Mouse (Mus musculus) MEL (cell line): ENCODE measurements around the gene Map7d3. TPM values are rescaled to one million over a fixed set of nuclear protein-coding genes. Genes with fewer than 3 reads are reported as not detected.
A peak's percentile ranks its signal among the peaks of the same experiment; 100 is the strongest.

ENCODE experiments used
- DNase-seq: peaks from one replicate; pipeline ENCODE4 v3.0.0; 2011; ENCODE audit warnings: low read depth, low spot score
- H3K27ac ChIP-seq: 2 replicates; pipeline ENCODE4 v1.5.1; 2012; ENCODE audit warnings: low read depth, mild to moderate bottlenecking, control low read depth, low read length, moderate library complexity; ENCODE audit not compliant: control insufficient read depth
- H3K27me3 ChIP-seq, 2 experiments: fragments of 150-350 bp in 1 of 2; sonication (generic) in 1 of 2; 2 replicates each; pipeline ENCODE4 v1.6.1; 2012; ENCODE audit warnings: low read length in 2 of 2, mild to moderate bottlenecking in 2 of 2, improper control_type of control experiment in 1 of 2, moderate library complexity in 1 of 2; ENCODE audit not compliant: insufficient read depth in 2 of 2, control insufficient read depth in 1 of 2
- H3K36me3 ChIP-seq, 2 experiments: 2 replicates each; pipeline ENCODE4 v1.6.1; 2012 to 2014; ENCODE audit warnings: low read length in 2 of 2, improper control_type of control experiment in 1 of 2, inconsistent platforms in 1 of 2, mild to moderate bottlenecking in 1 of 2; ENCODE audit not compliant: insufficient read depth in 2 of 2, control insufficient read depth in 1 of 2
- H3K4me1 ChIP-seq, 2 experiments: fragments of 150-350 bp in 1 of 2; sonication (generic) in 1 of 2; 2 replicates each; pipeline ENCODE4 v1.6.1; 2012; ENCODE audit warnings: low read length in 2 of 2, improper control_type of control experiment in 1 of 2, mild to moderate bottlenecking in 1 of 2; ENCODE audit not compliant: insufficient read depth in 2 of 2, control insufficient read depth in 1 of 2
- H3K4me3 ChIP-seq, 2 experiments: fragments of 150-350 bp in 1 of 2; sonication (generic) in 1 of 2; 2 replicates each; pipeline ENCODE4 v1.5.1; 2012; ENCODE audit warnings: low read depth in 2 of 2, low read length in 2 of 2, mild to moderate bottlenecking in 2 of 2, moderate library complexity in 2 of 2, control low read depth in 1 of 2, improper control_type of control experiment in 1 of 2; ENCODE audit not compliant: control insufficient read depth in 1 of 2, insufficient read depth in 1 of 2
- H3K79me2 ChIP-seq: 2 replicates; pipeline ENCODE4 v1.6.1; 2012; ENCODE audit warnings: mild to moderate bottlenecking, low read length, moderate library complexity; ENCODE audit not compliant: control insufficient read depth, poor library complexity, insufficient read depth
- H3K9ac ChIP-seq: 2 replicates; pipeline ENCODE4 v1.6.1; 2012; ENCODE audit warnings: low read depth, mild to moderate bottlenecking, control low read depth, low read length, moderate library complexity; ENCODE audit not compliant: control insufficient read depth, poor library complexity, severe bottlenecking
- H3K9me3 ChIP-seq: fragments of 150-350 bp; sonication (generic); replicated peaks from 2 replicates; pipeline ENCODE4 v1.6.1; 2012; ENCODE audit warnings: mild to moderate bottlenecking, low read length, improper control_type of control experiment, moderate library complexity; ENCODE audit not compliant: insufficient read depth
- BHLHE40 ChIP-seq: IDR thresholded peaks from 2 replicates; pipeline ENCODE4 v1.6.1; 2012; ENCODE audit warnings: low read depth, mild to moderate bottlenecking, inconsistent platforms, low read length, improper control_type of control experiment, borderline replicate concordance
- CHD1 ChIP-seq: IDR thresholded peaks from 2 replicates; pipeline ENCODE4 v1.6.1; 2012; ENCODE audit warnings: low read depth, mild to moderate bottlenecking, inconsistent platforms, low read length, improper control_type of control experiment
- CTCF ChIP-seq, 3 experiments: IDR thresholded peaks in 2 of 3; conservative IDR thresholded peaks in 1 of 3; 2 replicates each; pipeline ENCODE4 v1.5.1; 2011 to 2012; ENCODE audit warnings: low read length in 3 of 3, low read depth in 2 of 3, mild to moderate bottlenecking in 2 of 3, improper control_type of control experiment in 1 of 3, inconsistent platforms in 1 of 3, mixed read lengths in 1 of 3, moderate library complexity in 1 of 3; ENCODE audit not compliant: control insufficient read depth in 1 of 3, insufficient read depth in 1 of 3, poor library complexity in 1 of 3, severe bottlenecking in 1 of 3
- ELF1 ChIP-seq: IDR thresholded peaks from 2 replicates; pipeline ENCODE4 v1.6.1; 2014; ENCODE audit warnings: low read depth, mild to moderate bottlenecking, inconsistent platforms, low read length, improper control_type of control experiment, moderate library complexity
- HCFC1 ChIP-seq: IDR thresholded peaks from 2 replicates; pipeline ENCODE4 v1.6.1; 2012; ENCODE audit warnings: low read depth, mild to moderate bottlenecking, inconsistent platforms, low read length, improper control_type of control experiment, moderate library complexity
- JUND ChIP-seq: IDR thresholded peaks from 2 replicates; pipeline ENCODE4 v1.6.1; 2011; ENCODE audit warnings: low read depth, mild to moderate bottlenecking, improper control_type of control experiment, low read length
- MAFK ChIP-seq: IDR thresholded peaks from 2 replicates; pipeline ENCODE4 v1.6.1; 2011; ENCODE audit warnings: low read depth, mild to moderate bottlenecking, low read length, improper control_type of control experiment, borderline replicate concordance
- MAX ChIP-seq: IDR thresholded peaks from 2 replicates; pipeline ENCODE4 v1.6.1; 2011; ENCODE audit warnings: low read length, improper control_type of control experiment
- MXI1 ChIP-seq: IDR thresholded peaks from 2 replicates; pipeline ENCODE4 v1.6.1; 2011; ENCODE audit warnings: mild to moderate bottlenecking, low read depth, low read length, improper control_type of control experiment
- MYB ChIP-seq: IDR thresholded peaks from 2 replicates; pipeline ENCODE4 v1.6.1; 2011; ENCODE audit warnings: mild to moderate bottlenecking, low read depth, low read length, improper control_type of control experiment
- NELFE ChIP-seq: IDR thresholded peaks from 2 replicates; pipeline ENCODE4 v1.6.1; 2011; ENCODE audit warnings: low read depth, low read length, improper control_type of control experiment
- NRF1 ChIP-seq: IDR thresholded peaks from 2 replicates; pipeline ENCODE4 v1.6.1; 2014; ENCODE audit warnings: low read depth, mild to moderate bottlenecking, inconsistent platforms, low read length, improper control_type of control experiment, moderate library complexity; ENCODE audit not compliant: poor library complexity, insufficient read depth, severe bottlenecking
- RAD21 ChIP-seq: IDR thresholded peaks from 2 replicates; pipeline ENCODE4 v1.6.1; 2011; ENCODE audit warnings: mild to moderate bottlenecking, low read depth, low read length, improper control_type of control experiment
- RCOR1 ChIP-seq: IDR thresholded peaks from 2 replicates; pipeline ENCODE4 v1.6.1; 2012; ENCODE audit warnings: low read depth, mild to moderate bottlenecking, inconsistent platforms, low read length, improper control_type of control experiment
- SIN3A ChIP-seq: IDR thresholded peaks from 2 replicates; pipeline ENCODE4 v1.6.1; 2012; ENCODE audit warnings: low read length, improper control_type of control experiment, inconsistent platforms
- SMC3 ChIP-seq: IDR thresholded peaks from 2 replicates; pipeline ENCODE4 v1.6.1; 2011; ENCODE audit warnings: low read depth, low read length, improper control_type of control experiment
- TAL1 ChIP-seq: IDR thresholded peaks from 2 replicates; pipeline ENCODE4 v1.6.1; 2012; ENCODE audit warnings: mild to moderate bottlenecking, inconsistent platforms, low read length, moderate library complexity, mixed read lengths
- TBP ChIP-seq: IDR thresholded peaks from 2 replicates; pipeline ENCODE4 v1.8.0; 2011; ENCODE audit warnings: low read depth, low read length, improper control_type of control experiment
- TCF12 ChIP-seq: IDR thresholded peaks from 2 replicates; pipeline ENCODE4 v1.6.1; 2014; ENCODE audit warnings: low read depth, mild to moderate bottlenecking, inconsistent platforms, low read length, improper control_type of control experiment, moderate library complexity
- UBTF ChIP-seq: IDR thresholded peaks from 2 replicates; pipeline ENCODE4 v1.6.1; 2012; ENCODE audit warnings: low read depth, mild to moderate bottlenecking, inconsistent platforms, low read length, improper control_type of control experiment, moderate library complexity, borderline replicate concordance; ENCODE audit not compliant: insufficient read depth
- USF1 ChIP-seq: IDR thresholded peaks from 2 replicates; pipeline ENCODE4 v1.6.1; 2014; ENCODE audit warnings: low read depth, mild to moderate bottlenecking, inconsistent platforms, low read length, improper control_type of control experiment, moderate library complexity
- USF2 ChIP-seq, 2 experiments: IDR thresholded peaks; 2 replicates each; pipeline ENCODE4 v1.6.1; 2011 to 2012; ENCODE audit warnings: improper control_type of control experiment in 2 of 2, low read length in 2 of 2, borderline replicate concordance in 1 of 2, inconsistent platforms in 1 of 2, low read depth in 1 of 2, mild to moderate bottlenecking in 1 of 2; ENCODE audit not compliant: insufficient read depth in 1 of 2
- ZC3H11A ChIP-seq: IDR thresholded peaks from 2 replicates; pipeline ENCODE4 v1.6.1; 2012; ENCODE audit warnings: low read depth, mild to moderate bottlenecking, inconsistent platforms, low read length, improper control_type of control experiment
- ZMIZ1 ChIP-seq: IDR thresholded peaks from 2 replicates; pipeline ENCODE4 v1.6.1; 2012; ENCODE audit warnings: low read depth, mild to moderate bottlenecking, inconsistent platforms, low read length, improper control_type of control experiment, moderate library complexity
- ZNF384 ChIP-seq: IDR thresholded peaks from 2 replicates; pipeline ENCODE4 v1.6.1; 2012; ENCODE audit warnings: low read depth, mild to moderate bottlenecking, inconsistent platforms, low read length, improper control_type of control experiment
- polyA plus RNA-seq, 2 experiments: library from polyadenylated mRNA; stranded (reverse) in 1 of 2; unstranded in 1 of 2; fragments of >175 nt in 1 of 2; fragments of >200 nt in 1 of 2; gene quantifications; 2 replicates each; pipeline versions ENCODE4 v1.2.1 to v1.2.4; 2012; ENCODE audit warnings: low replicate concordance in 2 of 2, low read depth in 1 of 2; ENCODE audit not compliant: insufficient read length in 2 of 2, insufficient read depth in 1 of 2, missing spikeins in 1 of 2
- total RNA-seq: library from RNA; depleted of rRNA; stranded (reverse); fragments of 300-350 nt; gene quantifications from 2 replicates; pipeline ENCODE4 v1.2.3, GENCODE M21; 2012

The Map7d3 gene
- total and polyA plus RNA-seq, 3 experiments: not detected

DNA sequence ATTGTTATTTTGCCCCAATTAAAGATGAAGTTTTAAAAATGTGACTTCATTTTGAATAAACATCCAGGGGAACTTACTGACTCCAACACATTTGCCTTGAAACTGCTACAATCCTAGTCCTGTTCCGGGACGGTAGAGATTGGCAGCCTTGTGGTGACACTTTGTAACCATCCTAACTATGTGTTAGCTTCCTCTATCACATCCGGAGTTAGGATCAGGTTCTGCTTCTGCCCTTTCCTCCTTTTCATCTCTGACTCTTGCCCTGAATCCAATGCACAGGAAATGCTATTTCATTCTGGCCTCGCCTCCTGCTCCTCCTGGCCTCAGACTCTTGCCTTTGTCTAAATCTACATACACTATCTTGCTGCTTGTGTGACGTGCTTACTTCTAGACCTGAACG lies 5.4 kb upstream of the Map7d3 start:
- Histone ChIP-seq H3K36me3 (no peaks in the 10 kb centered on the region), H3K27ac (no peak overlapping the region), H3K27me3 (no peaks in the 10 kb centered on the region), H3K4me3 (no peak overlapping the region), H3K4me1 (no peaks in the 10 kb centered on the region), H3K9me3 (no peaks in the 10 kb centered on the region), H3K9ac (no peak overlapping the region), H3K79me2 (no peaks in the 10 kb centered on the region)
- TF ChIP-seq USF1 (no peak), ZNF384 (no peak), UBTF (no peak), SMC3 (no peak), USF2 (IDR thresholded peaks at IDR 0.05; ENCODE audit: borderline replicate concordance in 1 of 2, insufficient read depth in 1 of 2, low read depth in 1 of 2, low read length in 2 of 2) (no peak), CTCF (IDR thresholded peaks at IDR 0.05 in 2 of 3, conservative IDR thresholded peaks at IDR 0.05 in 1 of 3; ENCODE audit: control insufficient read depth in 1 of 3, insufficient read depth in 1 of 3, low read depth in 2 of 3, low read length in 3 of 3, poor library complexity in 1 of 3, severe bottlenecking in 1 of 3) (no peak), TBP (no peak)
- DNase-seq: no peak

- DNase-seq: peak; percentile 52
- Histone ChIP-seq H3K36me3 (no peaks in the 10 kb centered on the region), H3K79me2 (no peaks in the 10 kb centered on the region), H3K4me1 (no peaks in the 10 kb centered on the region), H3K27ac (no peak overlapping the region), H3K27me3 (no peaks in the 10 kb centered on the region), H3K9ac (no peak overlapping the region), H3K4me3 (no peak overlapping the region), H3K9me3 (no peaks in the 10 kb centered on the region)
- TF ChIP-seq TAL1 (no peak), SIN3A (no peak), SMC3 (peak; percentile 67), RAD21 (peak; percentile 58), ZC3H11A (peak; percentile 27), CTCF (IDR thresholded peaks at IDR 0.05 in 2 of 3, conservative IDR thresholded peaks at IDR 0.05 in 1 of 3; ENCODE audit: control insufficient read depth in 1 of 3, insufficient read depth in 1 of 3, low read depth in 2 of 3, low read length in 3 of 3, poor library complexity in 1 of 3, severe bottlenecking in 1 of 3) (peak; percentile 17 to 62 (median 57); a peak in 5 of 6 replicates)
Measured at GRCm38 (mm10) chrX:56791268-56791667, 30.9 kb downstream of the Map7d3 start.

- Histone ChIP-seq H3K9me3 (no peaks in the 10 kb centered on the region), H3K36me3 (no peaks in the 10 kb centered on the region), H3K9ac (no peak overlapping the region), H3K79me2 (no peaks in the 10 kb centered on the region), H3K27me3 (no peaks in the 10 kb centered on the region), H3K27ac (no peak overlapping the region), H3K4me1 (no peaks in the 10 kb centered on the region), H3K4me3 (no peak overlapping the region)
- no peak for DNase-seq
- TF ChIP-seq MXI1 (no peak), ZMIZ1 (no peak), CTCF (IDR thresholded peaks at IDR 0.05 in 2 of 3, conservative IDR thresholded peaks at IDR 0.05 in 1 of 3; ENCODE audit: control insufficient read depth in 1 of 3, insufficient read depth in 1 of 3, low read depth in 2 of 3, low read length in 3 of 3, poor library complexity in 1 of 3, severe bottlenecking in 1 of 3) (no peak), SIN3A (no peak), RAD21 (no peak), MAX (no peak), TCF12 (no peak), HCFC1 (no peak), RCOR1 (no peak), NRF1 (no peak), BHLHE40 (no peak), CHD1 (no peak), NELFE (no peak), JUND (no peak), MYB (no peak), SMC3 (no peak), MAFK (no peak), ELF1 (no peak)
Measured at GRCm38 (mm10) chrX:56790591-56790990, 31.5 kb downstream of the Map7d3 start.
